Mouse (Mus musculus): Measurements from ENCODE around the gene Ccdc27. TPM values are rescaled to one million over a fixed set of nuclear protein-coding genes. Genes with fewer than 3 reads are reported as not detected.

Ccdc27 gene
- polyA plus RNA-seq, 1 experiment from 2014 or later = not detected

DNA sequence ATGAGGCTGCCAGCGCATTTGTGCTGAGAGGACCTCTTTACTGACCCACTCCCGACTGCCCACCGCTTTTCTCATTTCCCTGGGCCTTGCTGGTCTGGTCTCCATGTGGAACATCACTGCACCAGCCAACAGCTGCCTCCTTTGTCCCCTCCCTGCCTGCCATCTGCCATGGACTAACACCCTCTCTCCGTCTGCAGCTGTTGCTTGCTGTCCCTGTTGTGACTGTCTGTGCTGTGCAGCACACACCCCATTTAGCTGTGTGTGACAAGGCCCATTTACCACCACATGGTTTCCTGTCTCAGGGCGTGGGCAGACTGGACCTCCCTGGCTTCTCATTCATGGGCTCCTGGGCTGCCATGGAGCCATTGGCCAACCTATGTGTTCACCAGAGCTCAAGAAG lies 37.0 kb downstream of the Ccdc27 start:
- H3K27me3 ChIP-seq (replicated peaks; ENCODE audit: control insufficient read depth, insufficient read depth, low read length) = no peaks in the 10 kb centered on the region
- H3K4me3 ChIP-seq (ENCODE audit: low read length) = no peak overlapping the region
- H3K36me3 ChIP-seq (ENCODE audit: control insufficient read depth, insufficient read depth, low read length) = peaks cover 11% of the 10 kb centered on the region
- H3K27ac ChIP-seq (ENCODE audit: low read length) = no peak overlapping the region
- no peaks in the 10 kb centered on the region for H3K9me3 ChIP-seq (ENCODE audit: control insufficient read depth, low read length)
- no peak for ATAC-seq
- no peak overlapping the region for H3K9ac ChIP-seq (ENCODE audit: low read depth, low read length)
- H3K4me1 ChIP-seq (ENCODE audit: control insufficient read depth, insufficient read depth, low read length) = no peaks in the 10 kb centered on the region
- no peak overlapping the region for H3K4me2 ChIP-seq (ENCODE audit: low read depth, low read length)
- WGBS = 90% methylated on average over 5 of the region's 5 CpGs

DNA sequence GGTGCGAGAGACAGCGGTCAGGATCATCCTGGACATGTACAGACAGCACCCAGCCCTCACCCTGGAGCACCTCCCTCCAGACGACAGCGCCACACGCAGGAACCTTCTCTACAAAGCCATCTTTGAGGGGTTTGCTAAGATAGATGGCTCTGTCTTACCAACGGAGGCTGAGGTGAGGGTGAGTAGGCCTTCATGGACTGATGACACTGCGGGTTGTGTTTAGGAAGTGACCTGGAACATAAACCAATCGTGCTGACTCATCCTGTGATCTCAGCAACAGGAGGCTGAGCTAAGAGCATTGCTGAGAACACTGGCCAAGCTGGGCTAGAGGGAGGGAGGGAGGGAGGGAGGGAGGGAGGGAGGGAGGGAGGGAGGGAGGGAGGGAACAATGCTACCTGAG lies 49.0 kb downstream of the Ccdc27 start:
- H3K36me3 ChIP-seq (ENCODE audit: control insufficient read depth, insufficient read depth, low read length) = peaks cover 19% of the 10 kb centered on the region; the same call in 1 of the 2 replicates
- H3K9me3 ChIP-seq (ENCODE audit: control insufficient read depth, low read length) = no peaks in the 10 kb centered on the region
- no peak overlapping the region for H3K4me2 ChIP-seq (ENCODE audit: low read depth, low read length)
- no peak overlapping the region for H3K4me3 ChIP-seq (ENCODE audit: low read length)
- no peak overlapping the region for H3K9ac ChIP-seq (ENCODE audit: low read depth, low read length)
- H3K27me3 ChIP-seq (replicated peaks; ENCODE audit: control insufficient read depth, insufficient read depth, low read length) = no peaks in the 10 kb centered on the region
- H3K27ac ChIP-seq (ENCODE audit: low read length) = no peak overlapping the region
- ATAC-seq = no peak
- no peaks in the 10 kb centered on the region for H3K4me1 ChIP-seq (ENCODE audit: control insufficient read depth, insufficient read depth, low read length)
- 90% methylated on average over 8 of the region's 8 CpGs for WGBS

DNA sequence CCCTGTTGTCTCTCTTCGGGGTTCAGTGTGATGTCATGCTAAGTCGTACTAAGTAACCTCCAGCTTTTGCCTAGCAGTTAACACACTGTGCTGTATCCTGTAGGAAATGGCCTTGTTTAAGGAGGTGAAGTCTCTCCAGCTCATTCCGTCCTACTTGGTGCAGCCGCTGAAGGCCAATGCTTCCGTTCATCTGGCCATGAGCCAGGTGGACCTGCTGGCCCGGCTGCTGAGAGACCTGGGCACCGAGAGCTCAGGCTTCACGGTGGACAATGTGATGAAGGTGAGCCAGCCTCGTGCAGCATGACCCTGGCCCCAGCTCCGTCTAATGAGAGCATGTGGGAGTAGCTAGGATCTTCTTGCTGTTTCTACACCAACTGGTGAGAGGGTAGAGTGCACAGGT lies 49.8 kb downstream of the Ccdc27 start:
- Histone ChIP-seq H3K9ac (ENCODE audit: low read depth, low read length) (no peak overlapping the region), H3K9me3 (ENCODE audit: control insufficient read depth, low read length) (no peaks in the 10 kb centered on the region), H3K27me3 (replicated peaks; ENCODE audit: control insufficient read depth, insufficient read depth, low read length) (no peaks in the 10 kb centered on the region), H3K4me3 (ENCODE audit: low read length) (no peak overlapping the region), H3K27ac (ENCODE audit: low read length) (no peak overlapping the region), H3K4me1 (ENCODE audit: control insufficient read depth, insufficient read depth, low read length) (no peaks in the 10 kb centered on the region), H3K4me2 (ENCODE audit: low read depth, low read length) (no peak overlapping the region), H3K36me3 (ENCODE audit: control insufficient read depth, insufficient read depth, low read length) (peaks cover 21% of the 10 kb centered on the region; the same call in 1 of the 2 replicates)
- 90% methylated on average over 10 of the region's 10 CpGs for WGBS
- ATAC-seq = no peak

DNA sequence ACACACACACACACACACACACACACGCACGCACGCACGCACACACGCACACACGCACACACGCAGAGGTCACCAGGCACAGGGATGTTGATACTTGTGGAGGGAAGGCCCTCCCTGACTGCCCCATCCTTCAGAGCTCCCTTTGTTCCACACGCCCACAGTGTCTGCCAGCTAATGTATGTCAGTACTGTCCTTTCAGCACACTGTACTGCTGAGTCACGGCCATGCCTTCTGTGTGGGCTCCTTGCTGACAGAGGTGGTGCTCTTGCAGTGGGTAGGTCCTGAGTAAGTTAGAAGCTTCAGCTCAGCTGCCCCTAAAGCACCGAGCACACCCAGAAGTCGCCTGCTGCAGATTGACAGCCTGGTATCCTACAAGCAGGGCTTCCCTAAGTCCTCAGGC lies 62.0 kb downstream of the Ccdc27 start:
- Histone ChIP-seq H3K9me3 (ENCODE audit: control insufficient read depth, low read length) (no peaks in the 10 kb centered on the region), H3K9ac (ENCODE audit: low read depth, low read length) (no peak overlapping the region), H3K4me3 (ENCODE audit: low read length) (no peak overlapping the region), H3K4me1 (ENCODE audit: control insufficient read depth, insufficient read depth, low read length) (peaks cover 11% of the 10 kb centered on the region), H3K4me2 (ENCODE audit: low read depth, low read length) (no peak overlapping the region), H3K27ac (ENCODE audit: low read length) (no peak overlapping the region), H3K36me3 (ENCODE audit: control insufficient read depth, insufficient read depth, low read length) (peaks cover 12% of the 10 kb centered on the region), H3K27me3 (replicated peaks; ENCODE audit: control insufficient read depth, insufficient read depth, low read length) (no peaks in the 10 kb centered on the region)
- WGBS = 89% methylated on average over 11 of the region's 11 CpGs
- no peak for ATAC-seq

DNA sequence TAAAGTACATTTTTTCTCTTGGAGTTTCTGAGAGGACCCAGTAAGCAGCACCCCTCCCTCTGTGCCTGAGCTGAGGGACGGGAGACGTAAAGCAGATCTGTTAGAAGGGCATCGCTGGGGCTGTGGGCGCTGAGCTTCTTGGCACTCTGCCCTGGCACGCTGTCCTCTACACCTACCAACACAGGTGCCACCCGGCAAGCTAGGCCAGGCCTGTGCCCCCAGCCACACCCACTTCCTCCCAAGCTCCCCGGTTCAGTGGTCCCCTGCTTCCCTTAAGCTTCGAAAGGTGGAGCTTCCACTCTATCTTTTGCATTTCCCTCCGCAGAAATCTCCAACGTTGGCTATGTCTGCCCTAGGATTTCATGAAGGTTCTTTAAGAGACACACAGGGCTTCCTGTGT lies 63.2 kb downstream of the Ccdc27 start:
- 93% methylated on average over 10 of the region's 10 CpGs for WGBS

More for the DNA sequence above, 63.2 kb downstream of the Ccdc27 start:
- Histone ChIP-seq H3K27ac (ENCODE audit: low read length) (no peak overlapping the region), H3K4me3 (ENCODE audit: low read length) (no peak overlapping the region), H3K9me3 (ENCODE audit: control insufficient read depth, low read length) (no peaks in the 10 kb centered on the region), H3K9ac (ENCODE audit: low read depth, low read length) (no peak overlapping the region), H3K27me3 (replicated peaks; ENCODE audit: control insufficient read depth, insufficient read depth, low read length) (no peaks in the 10 kb centered on the region), H3K4me2 (ENCODE audit: low read depth, low read length) (no peak overlapping the region), H3K4me1 (ENCODE audit: control insufficient read depth, insufficient read depth, low read length) (peaks cover 11% of the 10 kb centered on the region), H3K36me3 (ENCODE audit: control insufficient read depth, insufficient read depth, low read length) (peaks cover 6% of the 10 kb centered on the region; the same call in 1 of the 2 replicates)
- no peak for ATAC-seq

Other genes with a start within 250 kb of the Ccdc27 start
- 61.8 and 67.4 TPM in 2 replicates for gene A430005L14Rik, start 85.4 kb downstream of the Ccdc27 start, polyA plus RNA-seq (2015; fragmentation: Nextera tagmentation; extraction: Ambion mirVana)
- 14.6 and 18.6 TPM in 2 replicates for gene Dffb, start 67.6 kb downstream of the Ccdc27 start, polyA plus RNA-seq (2015; fragmentation: Nextera tagmentation; extraction: Ambion mirVana)
- gene Cep104, start 67.5 kb downstream of the Ccdc27 start, polyA plus RNA-seq (2015; fragmentation: Nextera tagmentation; extraction: Ambion mirVana) = 9.3 and 10.6 TPM in 2 replicates
- gene Lrrc47, start 30.9 kb downstream of the Ccdc27 start, polyA plus RNA-seq (2015; fragmentation: Nextera tagmentation; extraction: Ambion mirVana) = 10.1 and 15.2 TPM in 2 replicates
- gene Smim1, start 16.4 kb downstream of the Ccdc27 start, polyA plus RNA-seq (2015; fragmentation: Nextera tagmentation; extraction: Ambion mirVana) = 183 and 196 TPM in 2 replicates
- 0.11 and 0.12 TPM in 2 replicates for gene Trp73, start 97.5 kb upstream of the Ccdc27 start, polyA plus RNA-seq (2015; fragmentation: Nextera tagmentation; extraction: Ambion mirVana)
- gene Wrap73, start 99.7 kb upstream of the Ccdc27 start, polyA plus RNA-seq (2015; fragmentation: Nextera tagmentation; extraction: Ambion mirVana) = 29.3 and 30.1 TPM in 2 replicates
- 87.9 and 93.9 TPM in 2 replicates for gene Tprgl, start 118.0 kb upstream of the Ccdc27 start, polyA plus RNA-seq (2015; fragmentation: Nextera tagmentation; extraction: Ambion mirVana)
- gene Megf6, start 128.1 kb upstream of the Ccdc27 start, polyA plus RNA-seq (2015; fragmentation: Nextera tagmentation; extraction: Ambion mirVana) = 10.3 and 12.0 TPM in 2 replicates